Mouse (Mus musculus) CD4-positive helper T cell, adult 2 months (primary cell): ENCODE results near the gene D030056L22Rik.

Experiments used
- DNase-seq: peaks from one replicate; pipeline ENCODE4 v3.0.0-alpha.2; 2012; ENCODE audit warnings: low read depth, missing footprints, low spot score

D030056L22Rik gene

DNA sequence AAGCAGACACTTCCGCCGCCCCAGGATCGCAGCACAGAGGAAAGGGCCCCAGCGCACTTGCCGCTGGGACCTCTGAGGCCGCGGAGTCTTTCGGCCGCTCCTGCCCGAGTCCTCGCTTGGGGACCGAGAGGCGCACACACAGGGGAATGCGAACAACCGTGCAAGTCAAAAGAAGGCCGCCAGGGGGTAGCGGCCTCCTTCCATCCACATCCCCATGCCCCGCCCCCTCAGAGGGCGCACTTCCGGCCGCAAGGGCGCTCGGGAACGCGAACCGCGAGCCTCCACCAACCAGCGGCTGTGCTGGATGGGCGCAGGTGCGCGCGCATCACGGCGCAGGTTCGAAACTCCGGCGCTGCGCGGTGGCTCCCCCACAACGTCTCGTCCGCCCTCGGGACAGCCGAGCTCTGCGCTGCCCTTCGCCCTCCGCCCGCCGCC, at the start of gene D030056L22Rik:
Gene D030056L22Rik (plus strand): TSS at position 328 of the 435 bp plus-strand sequence.
- DNase-seq = peak; percentile 99

DNA sequence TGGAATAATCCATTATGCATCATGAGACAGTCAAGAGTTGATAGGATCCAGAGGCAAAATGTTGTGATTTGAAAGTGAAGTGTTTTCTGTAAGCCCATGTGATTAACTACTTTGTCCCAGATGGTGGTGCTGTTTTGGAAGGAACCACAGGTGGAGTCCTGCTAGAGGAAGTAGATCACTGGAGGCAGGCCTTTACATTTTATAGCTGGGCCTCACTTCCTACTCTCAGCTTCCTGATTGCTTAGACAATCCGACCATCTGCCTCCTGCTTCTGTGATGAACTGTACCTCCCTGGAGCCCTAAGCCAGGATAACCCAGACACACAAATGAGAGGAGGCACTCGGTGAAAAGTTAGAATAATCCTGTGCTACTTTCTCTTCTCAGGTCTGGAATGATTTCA, 49.1 kb upstream of the D030056L22Rik start:
- peak; percentile 20 for DNase-seq

DNA sequence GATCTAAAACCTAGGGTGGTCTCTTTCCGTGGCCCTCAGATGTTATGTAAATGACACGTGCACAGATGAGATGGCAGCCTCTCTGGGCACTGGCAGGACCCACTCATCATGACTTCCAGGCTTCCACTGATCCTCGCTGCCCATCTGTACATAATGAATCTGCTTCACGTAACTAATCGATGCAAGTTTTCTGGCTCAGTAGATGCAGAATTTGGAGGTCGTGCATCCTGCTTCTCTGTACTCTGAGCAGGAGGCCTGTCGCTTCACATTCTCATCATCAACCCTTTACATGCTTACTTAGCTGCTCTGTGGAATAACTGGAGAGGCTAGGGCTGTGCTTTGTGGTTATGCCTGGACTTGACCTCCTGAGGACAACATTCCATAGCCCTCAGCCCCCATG, 46.0 kb upstream of the D030056L22Rik start:
- no peak for DNase-seq

DNA sequence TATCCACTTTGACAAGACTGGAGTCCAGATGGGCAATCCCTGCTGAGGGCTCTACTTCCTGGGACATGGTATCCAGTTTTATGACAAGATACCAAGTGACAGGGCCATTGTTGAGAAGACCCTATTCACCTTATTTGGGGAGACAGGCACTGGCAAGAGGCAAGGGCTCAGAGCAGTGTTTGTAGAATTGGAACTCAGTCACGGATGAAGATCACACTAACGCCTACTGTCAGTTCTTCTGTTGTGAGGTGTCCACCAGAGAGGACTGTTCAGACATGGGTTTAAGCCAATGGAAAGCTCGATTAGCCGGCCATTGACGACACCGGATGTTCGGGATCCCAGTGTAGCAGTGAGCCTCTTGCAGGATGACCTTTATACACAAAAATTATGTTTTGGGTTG, 43.4 kb upstream of the D030056L22Rik start:
- DNase-seq = no peak

DNA sequence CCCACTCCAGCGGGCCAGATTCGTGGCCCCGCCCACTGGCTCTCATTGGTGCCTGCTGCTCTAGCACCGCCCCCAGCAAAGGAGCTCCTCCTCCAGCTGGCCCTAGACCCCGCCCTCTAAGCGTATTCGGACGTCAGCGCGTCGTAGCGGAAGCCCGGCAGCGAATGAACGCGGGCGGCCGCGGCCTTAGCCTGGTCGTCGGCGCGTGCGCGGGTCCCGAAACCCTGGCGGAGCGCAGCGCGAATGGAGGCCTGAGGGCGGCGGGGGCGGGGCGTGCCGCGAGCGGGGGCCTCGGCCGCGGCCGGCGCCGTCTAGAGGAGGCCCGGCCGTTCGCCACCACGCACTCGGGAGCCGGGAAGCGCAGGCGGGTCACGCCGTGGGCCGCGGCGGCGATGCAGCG, 42.4 kb upstream of the D030056L22Rik start, which contains the start of gene Carnmt1:
Gene Carnmt1 (plus strand): TSS at position 157 of the 400 bp plus-strand sequence.
- peak; percentile 98 for DNase-seq

DNA sequence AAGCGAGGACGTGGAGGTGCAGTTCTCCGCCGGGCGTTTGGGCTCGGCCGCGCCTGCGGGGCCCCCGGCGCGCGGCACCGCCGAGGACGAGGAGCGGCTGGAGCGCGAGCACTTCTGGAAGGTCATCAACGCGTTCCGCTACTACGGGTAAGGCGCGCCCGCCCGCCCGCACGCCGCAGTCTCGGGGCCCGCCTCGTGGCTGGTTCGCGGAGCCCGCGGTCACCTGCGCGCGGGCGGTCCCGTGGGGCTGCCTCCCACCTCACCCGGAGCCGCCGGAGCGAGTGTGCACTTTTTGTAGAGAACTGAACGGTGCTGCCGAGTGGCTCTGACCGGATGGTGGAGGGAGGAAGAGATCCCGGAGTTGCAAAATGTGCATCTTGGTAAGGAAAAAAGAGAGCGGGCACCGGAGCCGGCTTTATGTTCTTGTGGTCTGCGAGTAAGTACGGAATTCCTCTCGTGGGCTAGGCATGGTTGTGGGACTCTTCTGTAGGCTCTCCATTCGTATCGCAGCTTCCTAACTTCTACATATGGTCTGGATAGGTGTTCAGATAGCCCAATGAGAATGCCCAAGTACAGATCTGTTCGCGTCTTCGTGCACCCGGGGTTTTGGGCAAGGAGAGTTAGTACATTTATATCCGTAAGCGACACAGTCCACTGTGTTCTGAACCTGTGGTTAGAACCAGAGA, 41.8 kb upstream of the D030056L22Rik start:
- peak; percentile 70 for DNase-seq

DNA sequence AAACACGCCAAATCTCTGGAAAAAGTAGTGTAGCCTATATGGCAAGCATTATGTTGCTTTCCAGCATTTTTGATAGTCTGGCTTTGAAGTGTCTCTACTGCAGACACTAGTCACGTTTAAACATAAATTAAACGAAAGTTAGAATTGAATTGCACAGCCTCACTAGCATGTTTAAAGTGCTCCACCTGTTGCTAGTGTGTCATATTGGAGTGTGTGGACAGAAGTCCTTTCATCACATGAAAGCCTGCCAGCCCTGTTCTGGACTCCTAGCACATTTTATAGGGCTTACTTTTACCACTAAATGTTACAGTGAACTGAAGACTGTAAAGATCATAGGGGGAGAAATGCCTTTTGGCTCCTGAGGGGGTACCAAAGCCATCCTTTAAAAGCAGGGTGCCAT, 40.5 kb upstream of the D030056L22Rik start:
- no peak for DNase-seq

DNA sequence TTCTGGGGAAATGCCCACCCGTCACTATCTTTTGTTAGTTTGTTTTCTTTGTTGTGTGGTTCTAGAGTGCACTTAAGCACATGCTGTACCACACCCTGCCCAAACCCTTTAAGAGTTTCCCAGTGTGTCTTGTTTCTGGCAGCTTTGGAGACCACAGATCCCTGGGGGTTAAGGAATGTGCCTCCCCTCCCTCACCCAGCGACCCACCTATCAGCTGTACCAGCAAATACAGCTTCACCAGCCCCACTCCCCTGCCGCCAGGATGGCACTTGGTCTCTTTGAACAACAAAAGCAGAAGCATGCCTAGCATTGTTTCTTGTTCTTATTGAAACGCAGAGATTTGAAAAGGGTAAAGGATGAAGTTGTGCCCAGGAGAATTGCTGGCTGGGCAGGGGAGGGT, 39.9 kb upstream of the D030056L22Rik start:
- no peak for DNase-seq

DNA sequence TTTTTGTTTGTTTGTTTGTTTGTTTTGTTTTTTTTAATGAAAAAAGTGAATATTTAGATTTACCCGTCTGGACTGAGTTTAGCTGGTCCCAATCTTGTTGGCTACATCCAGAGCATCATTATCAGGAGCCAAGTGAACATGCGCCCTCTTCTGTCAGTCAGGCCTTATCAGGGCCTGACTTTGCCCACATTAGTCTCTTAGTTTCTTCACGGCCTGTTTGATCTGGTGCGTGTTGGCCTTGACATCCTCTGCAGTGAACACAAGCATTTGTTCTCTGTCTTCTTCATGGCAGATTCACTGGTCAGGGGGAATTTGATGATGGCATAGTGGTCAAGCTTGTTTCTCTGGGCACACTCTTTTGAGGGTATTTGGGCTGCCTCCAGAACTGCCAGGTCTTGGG, 30.9 kb upstream of the D030056L22Rik start:
- DNase-seq = no peak

DNA sequence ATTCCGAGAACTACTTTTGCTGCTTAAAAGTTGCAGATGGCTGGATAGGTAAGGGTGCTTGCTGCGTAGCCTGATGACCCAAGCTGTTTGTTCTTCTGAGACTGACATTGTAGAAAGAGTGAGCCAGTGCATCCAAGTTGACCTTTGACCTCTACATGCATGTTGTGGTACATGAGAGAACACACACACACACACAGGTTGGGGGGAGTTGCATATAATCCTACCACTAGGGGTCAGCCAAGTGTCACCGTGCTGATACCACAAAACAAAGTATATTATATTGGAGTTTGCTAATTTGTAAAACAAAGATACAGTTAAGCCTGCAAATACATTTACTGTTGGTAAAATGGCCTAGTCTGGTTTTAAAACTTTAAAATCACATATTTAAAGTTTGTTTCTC, 25.4 kb upstream of the D030056L22Rik start:
- DNase-seq = peak; percentile 80

DNA sequence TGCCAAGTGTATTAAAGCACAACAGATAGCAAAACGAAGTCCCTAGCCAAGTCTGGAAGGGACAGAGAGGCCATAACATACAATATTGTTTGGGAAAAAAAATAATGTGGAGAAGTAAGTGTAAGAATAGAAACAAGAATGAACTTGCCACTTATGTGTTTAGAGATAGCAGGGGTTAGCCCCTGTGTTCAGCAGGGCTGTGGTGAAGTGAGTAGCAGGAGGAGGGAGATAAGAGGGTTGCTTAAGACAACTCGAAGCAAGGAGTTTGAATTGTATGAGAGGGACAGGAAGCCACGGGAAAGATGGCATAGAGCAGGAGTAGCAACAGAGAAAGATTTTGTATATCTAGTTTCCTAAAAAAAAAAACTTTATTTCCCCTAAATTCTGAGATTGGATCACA, 20.8 kb upstream of the D030056L22Rik start:
- no peak for DNase-seq

DNA sequence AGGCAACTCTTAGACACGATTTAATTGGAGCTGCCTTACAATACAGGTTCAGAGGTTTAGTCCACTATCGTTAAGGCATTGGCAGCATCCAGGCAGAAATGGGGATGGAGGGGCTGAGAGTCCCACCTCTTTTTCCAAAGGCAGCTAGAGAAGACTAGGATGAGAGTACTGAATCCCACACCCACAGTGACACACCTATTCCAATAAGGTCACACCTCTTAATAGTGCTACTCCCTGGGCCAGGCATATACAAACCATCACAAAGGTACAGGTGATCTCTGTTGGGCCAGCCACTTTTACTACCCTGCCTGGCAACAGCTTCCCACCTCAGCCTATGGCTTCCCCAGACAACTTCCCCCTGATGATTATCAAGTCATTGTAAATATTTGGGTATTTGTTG, 20.2 kb upstream of the D030056L22Rik start:
- DNase-seq = no peak

DNA sequence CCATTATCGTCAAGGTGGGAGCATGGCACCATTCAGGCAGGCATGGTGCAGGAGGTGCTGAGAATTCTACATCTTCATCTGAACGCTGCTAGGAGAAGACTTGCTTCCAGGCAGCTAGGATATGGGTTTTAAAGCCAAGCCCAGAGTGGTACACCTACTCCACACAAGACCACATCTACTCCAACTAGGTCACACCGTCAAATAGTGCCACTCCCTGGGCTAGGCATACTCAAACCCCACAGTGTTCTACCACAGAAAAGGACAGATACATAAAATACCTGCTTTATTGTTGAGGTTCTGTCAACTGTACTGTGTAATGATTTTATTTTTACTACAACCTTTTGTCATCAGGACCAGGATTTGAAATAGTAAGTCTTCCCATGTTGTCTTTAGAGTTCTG, 17.9 kb upstream of the D030056L22Rik start:
- DNase-seq = no peak

DNA sequence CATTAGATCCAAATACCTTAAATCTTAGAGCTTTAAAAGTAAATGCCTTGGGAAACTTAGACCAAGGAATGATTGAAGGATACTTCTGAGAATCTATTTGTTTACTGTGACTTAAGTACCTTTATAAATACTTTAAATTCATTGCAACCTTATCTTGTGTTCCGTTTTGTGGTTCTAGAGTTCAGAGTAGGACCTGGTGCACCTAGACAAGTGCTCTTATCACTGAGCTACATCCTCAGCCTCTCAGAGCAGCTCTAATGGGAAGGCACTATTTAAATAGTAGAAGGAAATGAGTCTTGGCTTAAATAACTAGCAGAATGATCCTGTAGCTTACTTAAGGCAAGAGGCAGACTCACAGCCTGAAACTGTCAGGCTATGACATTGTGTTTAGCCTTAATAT, 17.4 kb upstream of the D030056L22Rik start:
- DNase-seq = no peak

DNA sequence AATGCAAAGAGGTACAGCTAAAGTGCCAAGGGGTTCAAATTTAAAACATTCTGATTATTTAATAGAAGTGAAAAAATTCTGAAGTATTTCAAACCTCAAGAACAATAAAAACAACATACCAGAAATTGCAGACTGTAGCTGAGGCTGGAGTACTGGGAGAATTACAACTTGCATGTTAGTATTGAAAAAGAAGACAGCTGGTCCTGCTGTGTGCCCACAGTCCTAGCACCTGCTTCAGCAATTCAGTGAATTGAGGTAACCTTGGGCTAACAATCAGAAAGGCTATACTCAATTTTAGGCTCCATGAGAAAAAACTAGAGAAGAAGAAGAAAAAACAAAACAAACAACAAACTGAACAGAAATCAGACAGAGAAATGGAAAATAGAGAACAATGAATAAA, 4.9 kb upstream of the D030056L22Rik start:
- no peak for DNase-seq

DNA sequence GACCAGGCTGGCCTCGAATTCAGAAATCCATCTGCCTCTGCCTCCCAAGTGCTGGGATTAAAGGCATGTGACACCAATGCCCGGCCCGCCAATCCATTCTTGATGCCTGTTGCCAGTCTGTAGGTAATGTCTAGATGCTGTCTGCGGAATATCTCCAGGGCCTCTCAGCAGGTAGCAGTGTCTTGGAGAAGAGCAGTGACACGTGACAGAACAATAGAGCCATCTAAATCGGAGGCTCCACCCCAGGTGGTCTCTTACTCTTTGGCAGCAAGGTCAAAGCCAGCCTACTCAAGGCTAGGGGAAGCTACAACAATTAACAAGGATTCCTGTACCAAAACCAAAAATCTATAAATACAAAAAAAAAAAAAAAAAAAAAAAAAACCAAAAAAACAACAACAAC, 2.1 kb upstream of the D030056L22Rik start:
- no peak for DNase-seq

DNA sequence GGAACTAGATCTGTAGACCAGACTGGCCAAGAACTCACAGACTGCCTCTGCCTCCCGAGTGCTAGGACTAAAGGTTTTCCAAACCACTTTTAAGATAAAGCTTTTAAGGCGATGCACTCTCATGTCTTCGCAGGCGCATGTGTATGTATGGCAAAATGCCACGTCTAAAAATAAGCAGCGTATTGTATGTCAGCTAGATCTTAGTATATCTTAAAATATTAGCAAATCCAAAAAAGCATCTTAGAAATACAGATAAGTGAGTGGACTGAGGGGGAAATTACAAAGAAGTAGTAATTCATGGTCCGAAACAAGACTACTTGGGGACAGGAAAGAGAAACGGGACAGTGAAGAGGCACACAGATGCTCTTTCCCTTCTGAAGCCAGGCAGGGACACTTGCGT, 1.4 kb upstream of the D030056L22Rik start:
- DNase-seq = no peak

DNA sequence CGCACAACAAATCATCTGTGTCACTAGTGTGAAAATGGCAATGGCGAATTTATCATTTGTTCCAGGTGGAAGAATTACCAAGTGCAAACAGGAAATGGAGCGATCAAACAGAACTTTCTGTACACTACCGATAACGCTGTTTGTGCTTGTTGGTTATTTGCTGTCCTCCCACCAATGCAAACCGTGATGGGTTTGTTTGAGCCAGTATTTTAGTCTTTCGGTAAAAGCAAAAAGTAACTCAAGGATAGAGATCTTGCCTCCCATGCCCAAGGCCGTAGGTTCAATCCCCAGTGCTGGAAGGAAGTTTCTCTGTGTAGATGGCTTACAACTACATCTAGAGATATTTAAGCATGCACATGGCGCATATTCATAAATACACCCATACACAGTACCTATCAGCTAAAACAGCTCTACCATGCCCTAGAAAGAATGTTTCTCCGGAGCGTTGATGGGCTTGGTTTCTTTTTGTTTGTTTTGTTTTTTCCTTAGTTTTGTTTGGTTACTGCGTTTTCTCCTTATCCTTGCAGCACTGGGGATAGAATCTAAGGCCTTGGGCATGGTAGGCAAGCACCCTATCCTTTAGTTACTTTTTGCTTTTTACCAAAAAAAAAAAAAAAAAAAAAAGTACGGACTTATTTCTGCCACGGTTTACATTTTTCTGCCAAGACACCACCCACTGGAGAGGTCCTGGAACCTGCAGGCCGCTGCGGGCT, 684 bp upstream of the D030056L22Rik start:
- no peak for DNase-seq

DNA sequence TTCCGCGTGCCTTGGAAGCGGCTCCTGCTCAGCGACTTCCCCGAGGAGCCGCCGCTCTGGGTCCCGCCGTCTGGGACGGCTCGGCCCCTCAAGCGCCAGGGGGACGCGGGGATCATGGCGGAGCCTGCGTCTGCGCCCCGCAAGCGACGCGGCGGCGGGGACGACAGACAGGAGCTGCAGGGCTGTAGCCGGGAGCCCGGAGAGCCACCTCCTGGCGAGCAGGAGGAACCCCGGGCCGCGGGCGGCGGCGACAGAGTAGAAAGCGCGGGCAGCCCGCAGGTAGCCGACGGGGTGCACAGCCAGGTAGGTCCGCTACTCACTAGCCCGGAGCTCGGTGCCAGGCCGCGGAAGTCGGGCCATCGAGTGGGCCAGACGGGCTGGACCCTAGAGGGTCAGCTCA, 364 bp downstream of the D030056L22Rik start:
- peak; percentile 74 for DNase-seq

DNA sequence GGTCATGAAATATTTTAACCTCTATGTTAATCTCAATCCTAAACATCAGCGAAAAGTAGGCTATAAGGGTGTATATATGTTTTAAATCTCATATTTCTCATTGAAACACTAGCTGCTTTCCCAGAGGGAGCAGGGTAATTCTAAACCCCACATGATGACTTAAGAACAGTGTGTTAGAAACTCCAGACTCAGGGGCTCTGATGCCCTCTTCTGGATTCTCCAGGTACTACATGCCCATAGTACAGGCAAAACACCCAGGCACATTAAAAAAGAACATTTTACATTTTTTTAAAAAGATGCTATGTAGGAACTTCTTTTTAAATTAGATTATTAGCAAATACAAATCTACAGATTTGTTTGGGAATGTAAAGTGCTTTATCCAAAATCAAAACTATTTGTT, 3.4 kb downstream of the D030056L22Rik start:
- DNase-seq = peak; percentile 80

DNA sequence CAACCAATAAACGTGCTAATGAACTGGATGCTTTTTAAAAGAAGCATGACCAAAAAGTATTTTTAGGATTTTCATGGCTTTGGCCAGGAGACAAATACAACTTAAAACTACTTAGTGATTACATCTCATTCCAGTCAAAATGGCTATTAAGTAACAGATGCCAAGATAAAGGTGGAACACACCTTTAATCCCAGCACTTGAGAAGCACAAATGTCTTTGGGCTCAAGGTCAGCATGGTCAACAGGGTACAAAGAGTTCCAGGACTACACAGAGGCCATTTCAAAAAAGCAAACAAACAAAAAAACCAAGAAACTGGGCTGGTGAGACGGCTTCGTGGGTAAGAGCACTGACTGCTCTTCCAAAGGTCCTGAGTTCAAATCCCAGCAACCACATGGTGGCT, 7.3 kb downstream of the D030056L22Rik start:
- DNase-seq = no peak

DNA sequence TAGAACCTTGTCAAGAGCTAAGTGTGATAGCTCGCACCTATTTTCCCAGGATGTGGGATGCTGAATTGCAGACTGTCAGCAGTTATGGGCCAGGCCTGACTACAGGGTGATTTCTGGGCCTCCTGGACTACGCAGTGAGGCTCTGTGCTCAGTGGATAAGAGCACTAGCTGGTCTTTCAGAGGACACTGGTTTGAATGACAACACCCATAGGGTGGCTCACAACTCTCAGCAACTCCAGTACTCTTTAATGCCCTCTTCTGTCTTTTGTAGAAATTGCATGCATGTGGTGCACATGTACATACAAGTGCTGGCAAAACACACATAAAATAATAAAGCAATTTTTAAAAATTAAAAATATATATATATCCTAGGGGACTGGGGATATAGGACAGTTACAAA, 12.2 kb downstream of the D030056L22Rik start:
- no peak for DNase-seq

DNA sequence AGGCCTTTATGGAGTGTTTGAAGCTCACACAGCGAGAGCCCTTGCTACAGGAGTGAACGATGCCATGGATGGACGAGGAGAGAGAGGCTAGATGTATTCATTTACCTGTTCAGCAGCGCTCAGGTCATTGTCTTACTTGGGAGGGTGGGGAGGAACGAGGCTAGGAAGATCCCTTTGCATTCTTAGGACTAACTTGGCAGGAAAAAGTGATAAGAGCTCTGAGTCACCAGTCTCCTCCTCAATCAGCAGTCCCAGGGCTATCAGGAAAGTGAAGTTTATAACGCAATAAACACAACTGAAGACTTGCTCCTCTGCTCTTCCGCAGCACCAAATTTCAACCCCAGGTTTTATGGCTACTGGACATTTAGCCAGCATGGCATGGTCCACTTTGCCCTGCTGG, 17.3 kb downstream of the D030056L22Rik start:
- DNase-seq = no peak
